Mouse (Mus musculus) left cerebral cortex, adult 8-10 months (tissue): Measurements from ENCODE around the gene Lcn3. TPM values are rescaled to one million over a fixed set of nuclear protein-coding genes. Genes with fewer than 3 reads are reported as not detected.

ENCODE experiments used
- total RNA-seq, 4 experiments: library from RNA; stranded (reverse); gene quantifications; 2 replicates each; pipeline ENCODE4 v1.2.4; 2022

The Lcn3 gene
- total RNA-seq, 4 experiments from 2014 or later: not detected

Other genes starting within 250 kb of the Lcn3 start
- 10 to 100 TPM; 10.3 to 11.9 (median 10.4) TPM for gene Traf2, start 218.6 kb upstream of the Lcn3 start, total RNA-seq
- 100 to 1,000 TPM; 123 to 209 (median 170) TPM for gene Edf1, start 207.7 kb upstream of the Lcn3 start, total RNA-seq
- 1 to 10 TPM in 3 of 4 experiments, under 1 TPM in 1; 0.46 to 3.1 (median 1.7) TPM for gene Mamdc4, start 190.7 kb upstream of the Lcn3 start, total RNA-seq
- gene Phpt1, start 190.3 kb upstream of the Lcn3 start, total RNA-seq: 10 to 100 TPM; 57.8 to 72.0 (median 64.7) TPM
- gene Ajm1, start 183.8 kb upstream of the Lcn3 start, total RNA-seq: 10 to 100 TPM; 86.8 to 96.3 (median 92.7) TPM
- gene Rabl6, start 157.0 kb upstream of the Lcn3 start, total RNA-seq: 100 to 1,000 TPM; 135 to 160 (median 145) TPM
- not detected for gene Ccdc183, start 147.9 kb upstream of the Lcn3 start, total RNA-seq
- gene Tmem141, start 143.6 kb upstream of the Lcn3 start, total RNA-seq: 10 to 100 TPM; 21.0 to 30.4 (median 22.8) TPM
- 1 to 10 TPM in 2 of 4 experiments, under 1 TPM in 2; 0.46 to 1.2 (median 0.80) TPM for gene Fcna, start 137.5 kb upstream of the Lcn3 start, total RNA-seq
- gene Lcn8, start 112.4 kb upstream of the Lcn3 start, total RNA-seq: not detected
- gene Lcn5, start 107.6 kb upstream of the Lcn3 start, total RNA-seq: not detected
- not detected for gene Lcn6, start 88.8 kb upstream of the Lcn3 start, total RNA-seq
- not detected for gene Lcn10, start 82.8 kb upstream of the Lcn3 start, total RNA-seq
- not detected for gene Obp2a, start 65.5 kb upstream of the Lcn3 start, total RNA-seq
- gene Bmyc, start 58.8 kb upstream of the Lcn3 start, total RNA-seq: 100 to 1,000 TPM in 2 of 4 experiments, 10 to 100 TPM in 2; 86.5 to 102 (median 95.1) TPM
- under 1 TPM in 2 of 4 experiments, not detected in 2; 0.72 to 0.74 TPM for gene Obp2b, start 28.6 kb upstream of the Lcn3 start, total RNA-seq
- gene Lcn11, start 11.4 kb downstream of the Lcn3 start, total RNA-seq: not detected
- gene Gm13539, start 16.7 kb downstream of the Lcn3 start, total RNA-seq: not detected
- gene Glt6d1, start 50.3 kb downstream of the Lcn3 start, total RNA-seq: not detected
- not detected for gene Lcn9, start 57.6 kb downstream of the Lcn3 start, total RNA-seq
- gene Sohlh1, start 81.7 kb downstream of the Lcn3 start, total RNA-seq: not detected
- gene Kcnt1, start 98.2 kb downstream of the Lcn3 start, total RNA-seq: 100 to 1,000 TPM; 132 to 138 (median 136) TPM
- gene Camsap1, start 217.7 kb downstream of the Lcn3 start, total RNA-seq: 100 to 1,000 TPM; 128 to 175 (median 144) TPM